Mouse (Mus musculus) CD4-positive, CD25-positive, alpha-beta regulatory T cell, adult 4 months (primary cell): ENCODE measurements at regions not wholly inside any gene's neighbourhood (a gene's known extent, or its start where the extent isn't known, plus 50 kb on each side); places are given as distances from the start of the nearest gene placed in this dataset.

Experiments used
- ATAC-seq: one replicate; pipeline ENCODE4 v1.8.0; 2017

DNA sequence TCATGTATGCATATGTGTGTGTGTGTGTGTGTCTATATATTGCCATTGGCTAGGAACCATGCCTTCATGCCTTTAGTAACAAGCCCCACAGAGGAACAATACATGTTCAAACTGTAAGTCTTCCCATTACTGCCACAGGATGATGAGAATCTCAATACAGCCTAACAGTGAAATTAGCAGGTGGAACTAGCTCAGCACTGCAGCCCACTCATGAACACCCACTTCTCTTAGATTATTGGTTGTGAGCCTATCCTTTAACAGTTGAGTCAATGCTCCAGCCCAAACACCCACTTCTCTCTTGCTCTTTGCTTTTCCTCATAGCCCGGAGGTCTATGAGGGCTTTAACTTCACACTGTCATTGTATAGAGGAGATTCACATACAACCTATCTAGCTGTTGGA, 287.5 kb upstream of the Plxna2 start:
- ATAC-seq: no peak

DNA sequence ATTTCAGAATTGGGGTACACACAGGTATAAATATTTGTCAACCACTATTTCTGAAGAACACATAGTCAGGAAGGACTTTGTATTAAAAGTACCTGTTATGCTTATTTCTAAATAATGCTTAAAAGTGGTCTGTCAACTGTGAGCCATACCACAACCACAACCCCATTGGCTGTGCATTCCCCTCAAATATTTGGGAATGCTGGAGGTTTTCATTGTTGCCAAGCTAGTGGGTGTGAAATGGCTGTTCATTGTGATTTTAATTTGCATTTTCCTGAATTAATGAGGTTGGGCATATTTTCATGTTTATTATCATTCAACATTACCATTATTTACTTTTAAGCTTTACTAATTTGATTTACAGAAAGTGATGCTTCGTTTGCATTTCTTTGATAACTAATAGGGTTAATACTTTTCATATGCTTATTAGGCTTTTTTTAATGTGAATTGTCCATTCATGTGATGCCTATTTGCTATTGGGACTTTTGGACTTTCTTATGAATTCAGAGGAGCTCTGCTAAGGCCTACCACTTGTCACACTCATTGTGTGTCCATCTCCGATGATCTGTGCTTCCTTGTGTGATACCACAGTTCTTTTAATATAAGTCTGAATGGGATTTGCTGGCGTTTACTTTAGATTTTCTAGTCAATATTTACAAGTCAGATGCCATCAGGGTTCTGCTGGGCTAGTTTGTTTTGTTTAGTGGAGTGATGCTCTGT, 297.5 kb upstream of the Plxna2 start:
- ATAC-seq: no peak

DNA sequence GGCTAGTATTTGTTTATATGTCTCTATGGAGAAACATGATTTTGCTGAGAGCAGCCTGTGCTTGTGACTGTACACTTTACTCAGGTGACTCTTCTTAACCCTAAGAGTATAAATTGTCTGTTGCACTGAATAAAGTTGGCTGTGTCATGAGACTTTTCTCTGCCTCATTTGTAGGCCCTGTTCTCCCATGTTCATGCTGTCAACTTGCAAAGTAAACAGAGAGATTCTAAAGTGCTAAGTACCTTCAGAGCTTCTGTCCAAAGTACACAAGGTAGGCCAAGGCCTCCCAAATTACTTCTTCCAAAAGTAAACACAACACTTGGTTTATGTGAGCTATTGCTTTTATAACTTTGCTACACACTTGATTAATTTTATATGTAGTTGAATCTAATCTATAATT, 299.7 kb upstream of the Plxna2 start:
- ATAC-seq: no peak

DNA sequence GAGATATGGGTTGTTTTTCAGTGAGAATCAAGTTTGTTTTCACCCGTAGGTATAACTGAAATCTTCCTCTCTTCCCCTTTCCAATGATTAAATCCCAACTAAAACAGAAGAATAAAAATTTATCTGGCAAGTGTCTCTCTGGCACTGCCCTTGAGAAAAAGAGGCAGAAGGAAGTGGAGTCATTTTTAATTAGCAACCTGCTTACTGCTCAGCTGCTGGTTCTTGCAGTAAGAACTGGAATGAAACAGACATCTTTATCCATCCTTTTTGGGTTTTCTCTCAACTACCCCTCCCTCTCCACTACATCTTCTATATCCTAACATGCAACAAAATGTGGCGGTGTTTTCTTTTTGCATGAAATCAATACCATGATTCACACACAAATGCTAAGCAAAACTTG, 302.4 kb upstream of the Plxna2 start:
- no peak for ATAC-seq

DNA sequence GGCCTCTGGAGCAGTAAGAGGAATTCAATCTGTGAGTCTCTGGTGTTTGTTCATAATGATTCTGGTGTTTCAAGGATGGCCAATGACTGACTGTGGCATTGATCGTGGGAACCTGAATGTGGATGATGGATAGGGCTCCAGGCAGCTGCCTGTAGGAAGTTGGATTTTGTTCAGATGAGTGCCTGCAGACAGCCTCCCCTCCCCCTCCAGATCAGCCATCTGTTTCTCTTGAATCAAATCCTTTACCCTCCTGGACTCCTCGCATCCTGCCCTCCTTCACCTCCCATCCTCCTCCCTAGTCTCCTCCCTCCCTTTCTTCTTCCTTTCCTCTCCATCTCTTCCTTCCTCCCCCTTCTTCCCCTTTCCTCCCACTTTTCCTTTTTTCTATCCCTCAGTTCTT, 307.6 kb upstream of the Plxna2 start:
- no peak for ATAC-seq

DNA sequence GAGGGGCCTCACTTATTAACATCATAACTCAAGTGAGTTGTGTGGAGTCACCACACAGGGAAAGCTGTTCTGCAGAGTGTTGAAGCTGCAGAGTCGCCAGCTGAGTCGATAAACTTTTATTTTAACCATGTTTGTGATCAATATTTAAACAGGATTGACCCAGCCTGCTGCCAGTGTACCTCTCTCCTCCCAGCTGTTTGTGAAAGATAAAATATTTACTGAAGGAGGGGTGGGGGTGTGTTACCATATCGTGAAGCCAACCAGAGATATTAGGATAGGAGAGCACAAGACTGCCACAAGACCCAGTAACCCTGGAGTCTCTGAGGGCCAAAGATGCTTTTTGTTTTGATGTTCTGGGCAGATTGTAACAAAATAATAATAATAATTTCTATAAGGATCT, 309.4 kb upstream of the Plxna2 start:
- no peak for ATAC-seq

DNA sequence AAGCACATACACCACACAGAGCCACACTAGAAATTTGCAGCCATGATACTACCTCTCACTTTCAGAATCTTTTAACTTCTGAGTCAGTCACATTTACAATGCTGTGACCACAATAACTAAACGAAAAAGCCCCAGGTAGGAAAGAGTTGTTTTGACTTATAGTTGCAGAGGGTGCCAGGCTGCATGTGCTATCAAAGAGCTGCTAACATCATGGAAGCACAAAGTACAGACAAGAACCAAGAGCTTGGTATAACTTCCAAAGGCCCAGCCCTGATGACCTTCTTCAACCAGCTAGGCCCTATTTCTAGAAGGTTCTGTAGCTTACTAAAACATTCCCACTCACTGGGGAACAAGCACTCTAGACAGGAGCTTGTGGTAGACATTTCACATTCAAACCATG, 314.1 kb upstream of the Plxna2 start:
- no peak for ATAC-seq

DNA sequence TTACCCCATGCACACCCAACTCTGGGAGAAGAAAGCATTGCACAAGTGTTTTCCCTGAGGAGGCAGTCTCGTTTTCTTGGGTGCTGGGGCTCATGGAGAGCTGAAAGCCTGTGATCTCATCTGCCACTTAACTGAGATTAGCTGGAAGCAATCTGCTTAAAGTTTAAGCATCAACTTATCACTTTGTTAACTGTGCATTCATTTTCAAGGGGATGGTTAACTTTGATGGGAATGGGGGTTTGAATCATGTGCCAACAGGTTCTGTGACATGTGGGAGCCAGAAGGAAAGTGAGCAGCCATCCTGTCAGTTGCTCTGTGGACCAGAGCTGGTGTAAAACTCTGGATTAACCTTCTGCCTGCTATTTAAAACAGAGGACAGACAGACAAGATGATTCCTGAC, 315.2 kb upstream of the Plxna2 start:
- ATAC-seq: no peak

DNA sequence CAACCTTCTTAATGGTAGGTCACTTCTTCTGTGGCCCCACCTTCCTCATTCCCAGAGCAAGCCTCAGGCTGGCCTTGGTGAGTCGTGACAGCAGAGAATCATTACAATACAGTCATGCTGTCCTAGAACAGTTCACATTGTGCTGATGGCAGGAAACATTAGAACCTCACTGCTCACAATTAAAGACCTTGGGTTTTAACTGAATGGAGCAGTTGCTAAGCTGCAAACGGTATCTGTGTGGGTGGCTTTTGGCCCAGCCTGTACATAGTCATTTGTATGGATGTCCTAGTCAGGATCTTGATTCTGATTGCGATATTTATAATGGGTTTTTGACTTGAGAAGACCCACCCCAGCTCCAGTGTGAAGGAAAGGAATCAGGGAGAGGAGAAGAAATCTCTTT, 336.1 kb upstream of the Plxna2 start:
- ATAC-seq: no peak

DNA sequence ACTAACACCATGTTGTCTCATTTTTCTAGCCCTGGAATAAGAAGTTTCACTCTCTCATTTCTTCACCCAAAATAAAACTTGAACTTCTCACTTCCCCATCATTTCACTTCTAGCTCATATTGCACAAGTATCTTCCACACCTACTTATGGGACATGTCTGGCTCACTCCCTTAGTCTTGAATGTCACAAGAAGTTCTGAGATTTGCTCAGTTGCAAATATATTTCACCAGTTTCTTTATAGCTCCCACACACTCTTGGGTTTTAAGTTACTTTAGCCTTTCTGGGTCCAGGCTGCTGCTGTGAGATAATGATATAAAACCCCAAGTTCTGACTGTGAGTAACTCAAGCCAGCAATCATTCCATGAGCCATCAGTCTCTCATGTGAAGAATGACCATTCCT, 350.0 kb upstream of the Plxna2 start:
- no peak for ATAC-seq

DNA sequence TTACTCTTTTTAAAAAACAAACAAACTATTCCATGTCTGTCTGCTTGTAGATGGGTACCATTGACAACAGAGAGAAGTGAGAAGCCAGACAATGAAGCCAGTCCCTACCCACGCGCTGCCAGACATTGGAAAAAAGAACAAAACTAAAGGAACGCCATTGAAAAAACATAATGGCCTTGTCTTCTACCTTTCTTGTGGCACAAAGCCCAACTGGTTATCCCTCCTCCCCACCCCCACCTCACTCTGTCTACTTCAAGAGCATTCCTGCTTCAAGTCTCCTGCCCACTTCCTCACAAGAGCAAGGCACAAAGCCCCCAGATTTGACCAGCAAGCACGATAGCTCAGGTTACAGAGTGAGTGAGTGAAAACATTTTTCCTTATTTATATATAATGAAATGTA, 355.6 kb upstream of the Plxna2 start:
- ATAC-seq: no peak

DNA sequence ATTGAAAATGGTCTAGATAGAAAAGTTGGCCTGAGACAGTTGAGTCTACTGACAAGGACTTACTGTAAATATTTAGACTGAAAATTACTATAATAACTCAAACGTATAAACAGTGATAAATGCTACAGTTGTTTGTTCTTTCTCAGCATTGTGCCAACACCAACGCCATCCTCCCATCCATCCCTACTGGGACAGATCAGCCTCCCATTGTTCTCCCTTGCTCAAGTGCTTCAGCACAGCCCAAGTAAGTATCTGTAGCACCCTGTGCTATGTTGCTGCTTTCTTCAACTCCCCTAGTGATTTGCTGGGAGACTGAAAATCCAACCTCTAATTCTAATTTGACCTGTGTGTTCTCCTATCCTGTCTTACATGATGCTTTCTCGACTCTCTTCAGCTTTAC, 358.1 kb upstream of the Plxna2 start:
- ATAC-seq: no peak

DNA sequence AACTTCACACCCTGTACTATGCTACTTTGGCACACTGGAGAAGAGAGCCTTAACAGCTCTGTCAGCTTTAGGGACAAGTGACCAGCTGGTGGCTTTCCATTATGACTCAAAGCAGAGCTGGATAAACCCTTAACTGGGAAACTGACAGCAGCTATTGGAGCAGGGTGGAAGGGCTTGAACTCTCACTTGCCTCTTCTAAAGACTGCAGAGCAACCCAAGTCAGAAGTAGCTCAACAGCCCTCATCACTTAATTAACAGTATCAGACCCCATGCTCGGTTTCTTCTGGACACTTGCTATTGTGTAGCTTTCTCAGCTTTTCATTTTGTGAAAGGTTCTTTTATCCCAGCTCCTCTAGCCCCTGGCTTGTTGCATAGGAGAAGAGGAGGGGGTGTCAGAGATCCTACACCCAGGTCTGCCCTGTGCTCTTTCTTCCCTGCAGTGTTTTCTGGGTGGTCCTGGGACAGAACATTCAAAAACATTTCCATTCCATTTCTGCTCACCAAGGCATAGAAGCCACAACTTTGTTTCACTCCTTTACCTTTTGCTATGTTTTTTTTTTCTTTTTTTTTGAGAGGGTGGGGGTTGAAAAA, 373.1 kb upstream of the Plxna2 start:
- no peak for ATAC-seq

DNA sequence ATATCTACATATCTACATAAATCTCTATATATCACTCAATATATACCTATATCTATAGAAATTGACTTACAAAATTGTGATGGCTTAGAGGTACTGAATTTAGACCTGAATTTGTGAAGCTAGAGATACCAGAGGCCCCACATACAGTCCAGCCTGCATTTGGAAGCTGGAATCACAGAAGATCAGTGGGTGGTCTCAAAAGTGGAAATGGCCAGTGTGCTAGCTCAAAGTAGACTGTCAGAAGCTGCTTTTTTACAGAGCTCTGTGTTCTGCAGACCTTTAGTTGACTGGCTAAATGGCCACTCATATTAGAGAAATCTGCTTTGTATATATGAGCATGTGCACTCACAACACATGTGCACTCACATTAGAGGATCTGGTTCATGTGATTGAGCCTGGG, 376.9 kb upstream of the Plxna2 start:
- ATAC-seq: no peak

DNA sequence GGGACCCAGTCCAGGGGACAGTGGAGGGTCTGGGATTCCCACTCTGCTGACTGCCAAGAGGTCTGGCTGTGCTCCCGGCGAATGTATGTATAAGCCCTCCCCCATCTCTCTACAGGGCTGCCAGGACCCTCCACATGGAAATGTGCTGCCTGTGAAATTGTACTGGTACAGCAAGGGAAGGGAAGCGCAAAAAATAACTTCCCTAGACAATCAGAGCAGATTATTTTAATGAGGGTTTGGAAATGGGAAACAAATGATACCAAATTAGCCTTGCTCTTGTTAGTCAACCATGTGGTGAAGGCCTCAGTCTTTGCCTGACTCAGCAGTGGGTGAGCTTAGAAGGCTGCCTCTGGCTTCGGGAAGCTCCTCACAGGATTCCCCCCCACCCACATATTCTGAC, 386.8 kb upstream of the Plxna2 start:
- no peak for ATAC-seq

DNA sequence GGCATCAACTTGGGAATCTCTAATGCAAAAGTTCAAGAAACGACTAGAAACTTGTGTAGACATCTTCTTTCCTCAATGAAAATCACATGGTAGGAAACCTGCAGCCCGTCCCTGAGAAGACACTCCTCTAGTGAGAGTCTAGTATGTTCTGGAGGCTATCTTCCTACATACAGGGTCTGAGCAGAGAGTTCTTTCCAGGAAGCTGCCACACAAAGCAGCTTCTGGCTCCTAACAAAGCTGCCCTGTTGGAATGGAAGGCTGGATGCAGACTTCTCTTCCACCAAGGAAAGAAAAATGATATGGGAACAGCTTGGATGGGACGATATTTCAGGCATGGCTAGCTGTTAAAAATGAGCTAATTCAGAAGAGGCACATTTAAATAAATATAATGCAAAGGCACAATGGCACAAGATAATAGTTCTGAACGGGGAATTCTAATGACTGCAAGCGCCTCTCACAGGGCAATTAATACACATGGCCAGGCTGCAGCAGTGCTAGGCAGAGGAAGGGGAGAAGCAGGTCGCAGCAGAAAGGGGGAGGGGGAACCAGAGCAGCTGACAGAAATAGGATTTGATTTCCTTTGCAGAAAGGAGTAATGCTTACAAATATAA, 391.4 kb upstream of the Plxna2 start:
- no peak for ATAC-seq

DNA sequence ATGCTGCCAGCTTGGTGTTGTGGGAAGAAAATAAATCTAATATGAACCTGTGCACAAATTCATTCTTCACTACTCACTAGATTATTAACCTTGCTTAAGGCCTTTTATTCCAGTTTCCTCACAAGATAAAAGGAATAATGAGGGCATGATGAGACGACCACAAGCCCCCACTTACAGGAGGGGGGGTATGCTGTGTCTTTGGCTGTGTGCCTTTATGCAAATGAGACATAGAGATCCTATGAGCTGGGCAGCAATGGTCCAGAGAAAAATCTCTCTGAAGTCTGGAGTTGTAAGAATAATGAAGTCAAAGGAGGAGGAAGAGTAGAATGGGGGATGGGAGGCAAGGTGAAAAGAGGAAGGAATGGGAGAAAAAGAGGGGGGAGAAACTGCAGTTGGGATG, 392.2 kb upstream of the Plxna2 start:
- no peak for ATAC-seq

DNA sequence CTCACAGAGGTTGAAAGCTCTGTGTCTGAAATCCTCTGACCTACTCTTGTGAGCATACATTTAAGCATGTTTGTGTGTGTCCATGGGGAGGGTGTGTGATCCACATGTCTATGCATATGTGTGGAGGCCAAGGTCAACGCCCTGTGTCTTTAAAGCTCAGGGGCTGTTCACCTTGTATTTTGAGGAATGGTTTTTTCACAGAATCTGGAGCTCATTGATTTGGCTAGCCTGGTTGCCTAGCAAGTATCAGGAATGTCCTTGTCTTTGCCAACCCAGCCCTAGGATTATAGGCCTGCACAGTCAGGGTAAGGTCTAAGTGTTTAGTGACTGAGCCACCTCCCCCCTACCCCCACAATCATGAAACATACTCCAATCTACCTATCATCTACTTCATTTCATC, 394.0 kb upstream of the Plxna2 start:
- no peak for ATAC-seq

DNA sequence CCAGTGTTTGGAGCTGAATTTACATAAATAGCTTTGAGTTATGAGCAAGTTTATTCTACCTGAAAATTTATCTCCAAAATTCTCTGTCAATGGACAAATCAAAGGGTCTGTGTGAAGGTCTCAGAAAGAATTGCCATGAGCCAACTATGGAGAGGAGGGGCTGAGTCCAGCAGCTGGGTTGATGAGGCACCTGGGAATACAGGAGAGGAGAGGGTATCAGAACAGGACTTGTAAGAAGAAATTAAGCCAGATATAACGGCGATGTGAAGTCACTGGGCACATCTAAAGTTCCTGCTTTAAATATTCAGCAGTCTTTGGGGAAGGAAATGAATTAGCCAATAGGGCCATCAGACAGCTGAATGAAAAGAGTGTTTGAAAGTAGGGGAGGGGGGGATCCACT, 394.4 kb upstream of the Plxna2 start:
- ATAC-seq: no peak

DNA sequence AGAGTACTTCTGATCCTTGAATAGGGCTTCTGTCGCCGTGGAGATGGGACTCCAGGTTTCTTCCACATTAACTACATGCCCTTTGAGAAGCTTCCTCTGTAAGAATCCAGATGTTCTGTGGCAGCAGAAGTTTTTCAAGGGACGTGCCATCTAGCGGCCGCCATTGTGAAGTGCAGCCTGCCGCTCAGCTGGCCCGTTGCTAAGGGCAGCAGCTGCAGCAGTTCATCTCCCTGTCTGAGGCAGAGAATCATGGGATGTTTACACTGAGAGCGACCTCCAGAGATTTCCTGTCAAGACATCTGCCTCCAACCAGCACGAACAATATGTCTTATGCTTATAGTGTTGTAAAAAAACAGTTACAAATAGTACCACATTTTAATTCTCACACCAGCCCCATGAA, 395.0 kb upstream of the Plxna2 start:
- no peak for ATAC-seq

DNA sequence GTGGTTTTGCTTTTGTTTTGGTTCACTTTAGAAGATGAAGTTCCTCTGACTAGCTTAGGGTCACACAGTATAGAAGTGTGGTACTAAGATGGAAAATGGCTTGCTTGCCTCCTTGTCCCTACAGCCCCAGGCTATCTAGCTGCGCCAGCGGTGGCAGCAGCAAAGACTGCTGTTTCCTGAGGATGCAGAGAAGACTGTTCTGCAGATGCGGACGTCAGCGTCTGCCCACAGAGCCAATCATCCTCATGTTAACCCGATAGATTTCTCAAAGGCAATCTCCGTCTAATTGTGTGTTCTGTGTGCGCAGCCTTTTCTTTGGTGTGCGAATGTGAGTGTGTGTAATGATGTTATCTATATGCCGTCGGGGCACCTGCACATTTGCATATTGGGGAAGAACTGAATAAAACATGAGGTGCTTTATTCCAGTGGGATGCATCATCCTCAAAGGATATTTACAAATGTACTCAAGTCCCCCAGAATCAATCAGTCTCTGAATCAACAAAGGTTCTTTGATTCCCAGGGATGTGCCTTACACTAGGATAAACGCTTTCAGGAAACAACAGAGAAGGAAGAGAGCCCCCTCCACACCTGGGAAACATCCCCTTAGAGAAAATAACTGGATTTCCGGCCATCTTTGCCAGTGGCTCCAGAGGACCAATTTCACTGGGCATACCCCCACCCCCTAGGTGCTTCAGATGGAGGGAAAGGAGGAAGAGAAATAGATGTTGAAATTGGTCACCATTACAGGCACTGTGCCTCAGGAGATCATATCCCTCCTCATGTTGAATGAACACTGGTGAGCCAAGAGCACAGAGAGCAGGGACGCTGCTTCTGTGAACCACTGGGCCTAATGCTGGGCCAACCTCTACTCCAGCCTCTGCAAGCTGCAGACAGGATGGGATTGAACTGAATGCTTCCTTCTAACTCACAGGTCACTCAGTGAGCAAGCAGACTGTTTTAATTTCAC, 409.7 kb upstream of the Plxna2 start:
- ATAC-seq: no peak

DNA sequence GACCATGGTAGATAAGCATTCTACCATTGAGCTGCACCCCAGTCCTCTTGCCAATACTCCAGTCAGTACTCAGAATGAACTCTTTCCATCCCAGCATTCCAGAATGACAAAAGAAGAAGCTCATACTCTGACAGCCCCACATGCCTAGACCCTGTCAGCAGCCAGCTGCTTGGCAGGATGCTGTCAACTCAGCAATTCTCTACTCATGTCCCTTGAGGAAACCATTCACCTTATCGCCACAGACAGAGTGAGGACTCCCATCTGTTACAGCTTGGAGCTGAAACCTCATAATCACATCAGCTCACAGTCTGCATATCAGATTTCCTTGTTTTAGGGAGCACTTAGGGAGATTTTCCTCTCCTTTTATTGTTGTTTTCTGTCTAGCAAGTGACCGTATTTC, 420.5 kb upstream of the Plxna2 start:
- no peak for ATAC-seq

DNA sequence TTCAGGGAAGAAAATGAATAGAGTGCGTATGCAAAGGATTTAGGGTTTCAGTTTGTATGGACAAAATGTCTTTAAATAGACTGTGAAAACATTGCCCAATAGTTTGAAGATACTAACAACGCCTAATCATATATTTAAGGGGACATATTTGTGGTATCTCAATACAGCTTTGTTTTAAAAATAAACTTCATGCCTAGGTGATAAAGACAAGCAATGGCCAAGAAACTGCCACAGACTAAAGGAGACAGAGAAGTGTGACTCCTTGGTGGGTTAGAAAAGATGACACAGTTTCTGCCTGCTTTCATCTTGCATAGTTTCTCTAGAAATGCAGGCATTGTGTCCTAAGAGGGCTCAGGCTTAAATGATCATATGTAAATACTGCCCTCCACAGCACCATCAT, 435.7 kb upstream of the Plxna2 start:
- no peak for ATAC-seq

DNA sequence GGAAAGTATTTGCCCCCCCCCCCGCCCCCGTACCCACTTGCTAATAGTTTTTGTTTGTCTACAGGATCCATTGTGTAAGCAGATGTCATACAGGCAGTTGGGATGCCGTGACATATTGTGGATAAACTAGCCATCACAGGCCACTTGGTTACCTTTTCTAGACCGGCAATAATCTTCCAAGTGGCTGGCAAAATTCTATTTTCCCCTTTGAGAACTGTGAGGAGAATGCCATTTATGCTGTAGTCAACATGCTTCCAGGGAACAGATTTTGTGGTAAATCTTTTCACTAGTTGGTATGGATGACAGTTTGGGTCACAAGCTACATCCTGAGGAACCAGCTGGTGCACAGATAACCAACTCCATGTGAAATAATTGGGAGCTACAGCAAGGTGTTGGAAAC, 456.5 kb upstream of the Plxna2 start:
- ATAC-seq: no peak
